Mouse (Mus musculus) cerebellum, adult 2 months (tissue): ENCODE measurements around the gene Inpp1.

Source experiments
- CTCF ChIP-seq: fragments of 200-500 bp; IDR thresholded peaks from 2 replicates; pipeline ENCODE4 v1.5.1; 2011; ENCODE audit warnings: low read depth, mild to moderate bottlenecking, control low read depth, low read length, moderate library complexity, borderline replicate concordance; ENCODE audit not compliant: insufficient read depth
- POLR2A ChIP-seq: fragments of 200-500 bp; IDR thresholded peaks from 2 replicates; pipeline ENCODE4 v1.6.1; 2011; ENCODE audit warnings: low read length, control low read depth, borderline replicate concordance; ENCODE audit not compliant: insufficient read depth

DNA sequence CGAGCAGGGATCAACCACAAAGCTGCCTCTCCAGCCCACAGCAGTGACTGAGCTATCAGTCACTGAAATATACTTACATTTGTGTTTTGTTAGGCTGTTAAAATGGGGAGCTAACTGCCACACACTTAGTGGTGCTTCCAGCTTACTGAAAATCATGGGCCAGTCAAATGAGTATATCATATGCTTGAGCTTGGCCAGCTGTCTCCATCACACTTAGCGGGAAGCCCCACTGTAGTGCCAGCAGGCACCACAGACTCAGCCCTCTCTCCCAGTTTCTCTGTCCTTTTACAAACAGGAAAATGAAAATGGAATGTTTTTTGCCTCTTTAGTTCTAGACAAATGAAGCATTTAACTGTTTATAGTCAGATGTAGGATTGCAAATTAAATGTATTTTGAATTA lies 21.6 kb downstream of the Inpp1 start:
- TF ChIP-seq CTCF (no peak), POLR2A (no peak)
